In the genomic region with DNA sequence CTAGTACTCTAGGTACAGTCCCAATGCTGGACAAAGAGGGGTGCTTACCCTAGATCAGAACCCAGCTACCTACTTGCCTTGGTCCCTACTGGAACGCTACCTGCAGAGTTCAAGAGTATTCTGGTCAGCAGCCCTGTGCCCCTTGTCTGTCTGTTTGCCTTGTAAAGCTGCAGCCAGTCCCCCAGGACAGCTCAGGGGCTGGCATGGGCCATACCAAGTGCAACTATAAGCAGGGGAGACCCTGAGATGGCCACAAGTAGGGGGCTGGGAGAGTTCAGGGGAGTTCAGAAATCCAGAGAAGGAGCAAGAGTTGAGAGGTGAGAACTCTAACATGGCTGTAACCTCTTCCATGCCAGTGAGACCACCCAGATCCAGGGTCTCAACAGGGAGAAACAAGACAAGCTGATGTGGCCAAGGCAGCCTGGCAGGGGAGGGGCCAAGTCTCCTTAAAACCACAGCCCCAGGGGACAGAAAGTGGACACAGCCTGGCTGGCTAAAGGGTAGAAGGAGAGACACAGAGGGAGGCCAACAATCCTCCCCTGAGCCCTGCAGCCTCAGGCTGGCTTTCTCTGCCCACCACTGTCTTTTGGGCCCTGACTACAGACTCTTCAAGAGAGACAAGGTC, we compare ENCODE assay signal across 8 mouse cellular contexts. TPM values are rescaled to one million over a fixed set of nuclear protein-coding genes. Genes with fewer than 3 reads are reported as not detected.
DNase-seq lines count a peak whose midpoint lies in the region; ATAC-seq and TF ChIP-seq lines count a peak whose summit lies in the region.

No protein-coding gene starts in this region.

- peaks cover 37% of the 10 kb centered on the region; the same call in 1 of the 2 replicates for H3K36me3 ChIP-seq in lung, embryonic 14.5 days (ENCODE audit: insufficient read depth)
- H3K36me3 ChIP-seq in limb, embryonic 15.5 days: peaks cover 30% of the 10 kb centered on the region

- no peak for ATAC-seq in lung, embryonic 14.5 days (ENCODE audit: insufficient read depth)
- ATAC-seq in limb, embryonic 15.5 days (ENCODE audit: insufficient number of reproducible peaks, low FRiP score, low TSS enrichment, low read depth): no peak

- peak overlapping the region; percentile 26; the same call in 1 of the 2 replicates for H3K9ac ChIP-seq in lung, embryonic 14.5 days
- H3K9ac ChIP-seq in limb, embryonic 15.5 days: no peak overlapping the region

- peaks cover 33% of the 10 kb centered on the region for H3K4me1 ChIP-seq in lung, embryonic 14.5 days (ENCODE audit: insufficient read depth)
- peaks cover 54% of the 10 kb centered on the region for H3K4me1 ChIP-seq in limb, embryonic 15.5 days

- H3K27ac ChIP-seq in lung, embryonic 14.5 days (ENCODE audit: low read depth): peak overlapping the region; percentile 58; the same call in 1 of the 2 replicates
- H3K27ac ChIP-seq in limb, embryonic 15.5 days: peak overlapping the region; percentile 51

- WGBS in lung, embryonic 14.5 days: 54% methylated on average over 1 of the region's 1 CpGs
- WGBS in limb, embryonic 15.5 days: 74% methylated on average over 1 of the region's 1 CpGs

- peak; percentile 76 for DNase-seq in adrenal gland, postnatal 14 days
- no peak for DNase-seq in adrenal gland, postnatal 36 days
- DNase-seq in lung, embryonic 14.5 days: no peak
- DNase-seq in lung, postnatal 25 days (ENCODE audit: low spot score): no peak
- peak; percentile 58 for DNase-seq in retina, embryonic 14.5 days (ENCODE audit: low spot score)
- no peak for DNase-seq in thymus, postnatal 4 days
- no peak for DNase-seq in left cerebral cortex, adult 11 months (ENCODE audit: low spot score)

- no peaks in the 10 kb centered on the region for H3K27me3 ChIP-seq in lung, embryonic 14.5 days (ENCODE audit: insufficient read depth, low read length)
- H3K27me3 ChIP-seq in limb, embryonic 15.5 days: no peaks in the 10 kb centered on the region

- no peaks in the 10 kb centered on the region for H3K9me3 ChIP-seq in lung, embryonic 14.5 days (ENCODE audit: low read depth, low read length)
- H3K9me3 ChIP-seq in limb, embryonic 15.5 days: no peaks in the 10 kb centered on the region

- peak overlapping the region; percentile 27; the same call in 1 of the 2 replicates for H3K4me2 ChIP-seq in lung, embryonic 14.5 days
- H3K4me2 ChIP-seq in limb, embryonic 15.5 days: 0 out of 2 replicates have a peak overlapping the region, but pooled peaks have one; percentile 10

- H3K4me3 ChIP-seq in lung, embryonic 14.5 days (ENCODE audit: low read depth, low read length): no peak overlapping the region
- no peak overlapping the region for H3K4me3 ChIP-seq in limb, embryonic 15.5 days

- no peak for TF ChIP-seq CTCF in lung, embryonic 14.5 days (IDR thresholded peaks at IDR 0.05; ENCODE audit: low read depth)

RNA-seq across cellular contexts. Expression of a gene that starts 4.1 kb away (rescaled TPM):
- total RNA-seq in adrenal gland, postnatal 14 days (2021): 117 and 124 TPM in 2 replicates
- 100 to 1,000 TPM; 133 to 143 TPM for total RNA-seq in adrenal gland, postnatal 36 days (2021)
- 31.4 and 37.4 TPM in 2 replicates for polyA plus RNA-seq in lung, embryonic 14.5 days (2014; fragmentation: Nextera tagmentation; extraction: Ambion mirVana)
- polyA plus RNA-seq in limb, embryonic 15.5 days (2015; fragmentation: Nextera tagmentation; extraction: Ambion mirVana): 50.1 and 51.4 TPM in 2 replicates

RNA-seq across cellular contexts. Expression of a gene that starts 10.2 kb away (rescaled TPM):
- 9.8 and 12.6 TPM in 2 replicates for total RNA-seq in adrenal gland, postnatal 14 days (2021)
- 10 to 100 TPM; 11.5 to 14.7 TPM for total RNA-seq in adrenal gland, postnatal 36 days (2021)
- polyA plus RNA-seq in lung, embryonic 14.5 days (2014; fragmentation: Nextera tagmentation; extraction: Ambion mirVana): 0.50 and 0.97 TPM in 2 replicates
- polyA plus RNA-seq in limb, embryonic 15.5 days (2015; fragmentation: Nextera tagmentation; extraction: Ambion mirVana): 0.67 and 0.96 TPM in 2 replicates

RNA-seq across cellular contexts. Expression of a gene that starts 37.7 kb away (rescaled TPM):
- 11.2 and 12.3 TPM in 2 replicates for total RNA-seq in adrenal gland, postnatal 14 days (2021)
- 10 to 100 TPM; 12.0 to 19.0 TPM for total RNA-seq in adrenal gland, postnatal 36 days (2021)
- polyA plus RNA-seq in lung, embryonic 14.5 days (2014; fragmentation: Nextera tagmentation; extraction: Ambion mirVana): 16.0 and 16.8 TPM in 2 replicates
- polyA plus RNA-seq in limb, embryonic 15.5 days (2015; fragmentation: Nextera tagmentation; extraction: Ambion mirVana): 14.0 and 14.2 TPM in 2 replicates

Comparison
In these comparisons a context has a peak if more than half of its experiments do, and no peak if none do; other contexts are left out.
1. DNase-seq: peak in adrenal gland, postnatal 14 days (single experiment) and retina, embryonic 14.5 days (single experiment); none in adrenal gland, postnatal 36 days (0 of 2), lung, embryonic 14.5 days (single experiment), lung, postnatal 25 days (single experiment), thymus, postnatal 4 days (single experiment) and left cerebral cortex, adult 11 months (single experiment).